19 mouse cellular contexts compared by ENCODE assay signal in the genomic region with DNA sequence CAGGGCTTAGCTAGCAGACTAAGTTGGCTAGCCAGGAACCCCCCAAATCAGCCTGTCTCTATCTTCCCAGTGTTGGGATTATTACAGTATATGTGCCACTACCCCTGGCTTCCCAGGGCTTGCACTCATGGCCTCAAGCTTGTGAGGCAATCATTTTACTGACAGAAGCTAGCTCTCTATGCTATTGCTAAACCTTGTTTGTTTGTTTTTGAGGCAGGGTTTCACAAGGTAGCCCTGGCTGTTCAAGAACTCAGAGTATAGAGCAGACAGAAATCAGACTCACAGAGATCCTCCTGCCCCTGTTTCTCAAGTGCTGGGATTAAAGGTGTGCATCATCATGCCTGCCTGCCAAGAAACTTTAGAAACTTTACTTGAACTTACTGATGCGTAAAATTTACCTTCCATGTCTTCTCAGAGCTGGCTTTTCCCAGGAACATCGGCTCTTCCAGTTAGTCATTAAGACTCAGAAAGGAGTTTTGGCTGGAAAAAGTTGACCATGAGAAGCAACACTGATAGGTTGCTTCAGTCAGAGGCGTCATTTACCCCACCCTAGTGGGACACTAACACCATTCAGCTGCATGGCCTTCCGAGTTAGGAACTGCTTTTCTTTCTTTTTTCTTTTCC. TPM values are rescaled to one million over a fixed set of nuclear protein-coding genes. Genes with fewer than 3 reads are reported as not detected.
DNase-seq lines count a peak whose midpoint lies in the region; ATAC-seq lines count a peak whose summit lies in the region.
"Had no signal": no experiment of that assay in that cellular context is flagged by ENCODE, and none has a peak within 500 bp of the region (broad histone marks: within the 10 kb centered on the region; RNA-seq: fewer than 3 reads in every experiment).

No protein-coding gene starts in this region.

- H3K36me3 ChIP-seq in kidney, embryonic 16.5 days (ENCODE audit: insufficient read depth, low read length): no peaks in the 10 kb centered on the region
- no peaks in the 10 kb centered on the region for H3K36me3 ChIP-seq in liver, embryonic 11.5 days (ENCODE audit: control insufficient read depth, insufficient read depth, low read length)
- H3K36me3 ChIP-seq in midbrain, embryonic 13.5 days: peaks cover 21% of the 10 kb centered on the region
- H3K36me3 ChIP-seq: embryonic facial prominence, embryonic 12.5 days had no signal

- no peaks in the 10 kb centered on the region for H3K27me3 ChIP-seq in kidney, embryonic 16.5 days (ENCODE audit: insufficient read depth, low read length)
- no peaks in the 10 kb centered on the region; the same call in 1 of the 2 replicates for H3K27me3 ChIP-seq in liver, embryonic 11.5 days (replicated peaks; ENCODE audit: control insufficient read depth, insufficient read depth, low read length)
- no peaks in the 10 kb centered on the region for H3K27me3 ChIP-seq in midbrain, embryonic 13.5 days
- H3K27me3 ChIP-seq: embryonic facial prominence, embryonic 12.5 days had no signal

- H3K4me1 ChIP-seq in kidney, embryonic 16.5 days (ENCODE audit: insufficient read depth, low read length): peaks cover 7% of the 10 kb centered on the region; the same call in 1 of the 2 replicates
- H3K4me1 ChIP-seq in liver, embryonic 11.5 days (replicated peaks; ENCODE audit: control insufficient read depth, insufficient read depth, low read length): no peaks in the 10 kb centered on the region
- H3K4me1 ChIP-seq in midbrain, embryonic 13.5 days (replicated peaks): peaks cover 34% of the 10 kb centered on the region

- peak; percentile 65 for DNase-seq in kidney, adult 11 months
- no peak for DNase-seq in kidney, postnatal 4 days
- no peak for DNase-seq in liver, embryonic 11.5 days (ENCODE audit: low spot score)
- DNase-seq in yolk sac, embryonic 10.5 days (ENCODE audit: low spot score): peak; percentile 69
- DNase-seq in spleen, adult 12 weeks (ENCODE audit: low spot score): no peak
- no peak for DNase-seq in urinary bladder, postnatal 4 days (ENCODE audit: low spot score in 2 of 2)
- DNase-seq: cerebellum, adult 2 months; gastrocnemius, postnatal 14 days; lung, embryonic 14.5 days; lung, postnatal 4 days; thymus, postnatal 25 days had no signal

- no peak overlapping the region for H3K4me3 ChIP-seq in kidney, embryonic 16.5 days (ENCODE audit: low read length)
- H3K4me3 ChIP-seq in liver, embryonic 11.5 days (ENCODE audit: low read depth, low read length): no peak overlapping the region
- no peak overlapping the region for H3K4me3 ChIP-seq in midbrain, embryonic 13.5 days (replicated peaks)
- H3K4me3 ChIP-seq: embryonic facial prominence, embryonic 12.5 days; erythroblast, embryonic 14.5 days; myocyte had no signal

- peak overlapping the region; percentile 91 for H3K27ac ChIP-seq in kidney, embryonic 16.5 days (ENCODE audit: low read length)
- peak overlapping the region; percentile 23; the same call in 1 of the 2 replicates for H3K27ac ChIP-seq in liver, embryonic 11.5 days (ENCODE audit: low read depth, low read length)
- H3K27ac ChIP-seq in midbrain, embryonic 13.5 days: no peak overlapping the region
- H3K27ac ChIP-seq: embryonic facial prominence, embryonic 12.5 days; hindbrain, postnatal 0 days had no signal

- ATAC-seq in kidney, embryonic 16.5 days (ENCODE audit: low FRiP score, low TSS enrichment): no peak
- no peak for ATAC-seq in liver, embryonic 11.5 days (replicated peaks; ENCODE audit: low FRiP score)
- no peak for ATAC-seq in midbrain, embryonic 13.5 days
- ATAC-seq: CD4-positive, CD25-positive, alpha-beta regulatory T cell, adult 4 months; forebrain, embryonic 14.5 days; hindbrain, postnatal 0 days had no signal

- no peak overlapping the region for H3K9ac ChIP-seq in kidney, embryonic 16.5 days (replicated peaks; ENCODE audit: low read length)
- no peak overlapping the region for H3K9ac ChIP-seq in liver, embryonic 11.5 days (ENCODE audit: low read depth, low read length)
- H3K9ac ChIP-seq in midbrain, embryonic 13.5 days (replicated peaks): no peak overlapping the region
- H3K9ac ChIP-seq: embryonic facial prominence, embryonic 12.5 days; lung, embryonic 14.5 days had no signal

- H3K9me3 ChIP-seq in kidney, embryonic 16.5 days (ENCODE audit: low read length): no peaks in the 10 kb centered on the region
- H3K9me3 ChIP-seq in liver, embryonic 11.5 days (ENCODE audit: control insufficient read depth, low read length): no peaks in the 10 kb centered on the region
- no peaks in the 10 kb centered on the region for H3K9me3 ChIP-seq in midbrain, embryonic 13.5 days
- H3K9me3 ChIP-seq: embryonic facial prominence, embryonic 12.5 days had no signal

- WGBS in kidney, embryonic 16.5 days: 60% methylated on average over 4 of the region's 4 CpGs
- 74% methylated on average over 4 of the region's 4 CpGs for whole genome bisulfite sequencing in liver, embryonic 11.5 days
- WGBS in midbrain, embryonic 13.5 days: 88% methylated on average over 4 of the region's 4 CpGs

- H3K4me2 ChIP-seq in kidney, embryonic 16.5 days (replicated peaks; ENCODE audit: low read depth, low read length): no peak overlapping the region
- no peak overlapping the region for H3K4me2 ChIP-seq in liver, embryonic 11.5 days
- no peak overlapping the region for H3K4me2 ChIP-seq in midbrain, embryonic 13.5 days (replicated peaks)
- H3K4me2 ChIP-seq: embryonic facial prominence, embryonic 12.5 days; lung, embryonic 14.5 days had no signal

RNA-seq across cellular contexts. Expression of gene Tmem169, which starts 4.5 kb away (rescaled TPM):
- polyA plus RNA-seq in kidney, embryonic 16.5 days (2015; fragmentation: Nextera tagmentation; extraction: Ambion mirVana): 5.8 and 5.9 TPM in 2 replicates
- 0.77 and 0.90 TPM in 2 replicates for polyA plus RNA-seq in liver, embryonic 11.5 days (2014; fragmentation: Nextera tagmentation; extraction: Ambion mirVana)
- polyA plus RNA-seq in midbrain, embryonic 13.5 days (2015; fragmentation: Nextera tagmentation; extraction: Ambion mirVana): 36.1 and 39.7 TPM in 2 replicates
- polyA plus RNA-seq: erythroblast, embryonic 14.5 days had no signal

RNA-seq across cellular contexts. Expression of gene Pecr, which starts 4.5 kb away (rescaled TPM):
- 62.5 and 70.7 TPM in 2 replicates for polyA plus RNA-seq in kidney, embryonic 16.5 days (2015; fragmentation: Nextera tagmentation; extraction: Ambion mirVana)
- polyA plus RNA-seq in liver, embryonic 11.5 days (2014; fragmentation: Nextera tagmentation; extraction: Ambion mirVana): 40.2 and 43.2 TPM in 2 replicates
- polyA plus RNA-seq in midbrain, embryonic 13.5 days (2015; fragmentation: Nextera tagmentation; extraction: Ambion mirVana): 8.7 and 10.2 TPM in 2 replicates

RNA-seq across cellular contexts. Expression of gene Xrcc5, which starts 18.6 kb away (rescaled TPM):
- 55.1 and 58.5 TPM in 2 replicates for polyA plus RNA-seq in kidney, embryonic 16.5 days (2015; fragmentation: Nextera tagmentation; extraction: Ambion mirVana)
- polyA plus RNA-seq in liver, embryonic 11.5 days (2014; fragmentation: Nextera tagmentation; extraction: Ambion mirVana): 43.5 and 47.3 TPM in 2 replicates
- 28.7 and 29.1 TPM in 2 replicates for polyA plus RNA-seq in midbrain, embryonic 13.5 days (2015; fragmentation: Nextera tagmentation; extraction: Ambion mirVana)

Comparison
In these comparisons a context has a peak if more than half of its experiments do, and no peak if none do; other contexts are left out.
1. DNase-seq: peak in kidney, adult 11 months (single experiment) and yolk sac, embryonic 10.5 days (single experiment); none in kidney, postnatal 4 days (0 of 2), liver, embryonic 11.5 days (single experiment), spleen, adult 12 weeks (single experiment) and urinary bladder, postnatal 4 days (0 of 2).